Mouse (Mus musculus): ENCODE data around the gene Prkg1. TPM values are rescaled to one million over a fixed set of nuclear protein-coding genes. Genes with fewer than 3 reads are reported as not detected.
A peak's percentile ranks its signal among the peaks of the same experiment; 100 is the strongest.
"Not testable (repeated sequence)": the region's sequence is repeated elsewhere in the genome, so short reads cannot be mapped to it uniquely, and the experiment has no call there.

Prkg1 gene
- polyA plus RNA-seq, 1 experiment from 2014 or later = 0.83 TPM

GRCm38 (mm10) chr19:30553740-30554139 is 1211.1 kb downstream of the Prkg1 start:
- DNase-seq = no peak
- Histone ChIP-seq H3K36me3 (no peaks in the 10 kb centered on the region), H3K9ac (no peak overlapping the region), H3K27me3 (peaks cover 26% of the 10 kb centered on the region), H3K27ac (no peak overlapping the region), H3K4me1 (replicated peaks) (no peaks in the 10 kb centered on the region), H3K9me3 (replicated peaks) (no peaks in the 10 kb centered on the region), H3K4me2 (no peak overlapping the region), H3K4me3 (replicated peaks) (no peak overlapping the region)
- no peak for ATAC-seq (ENCODE audit: low read depth)
- WGBS (ENCODE audit: insufficient replicate concordance) = 16% methylated on average over 4 of the region's 4 CpGs

GRCm38 (mm10) chr19:30552260-30552659 is 1212.6 kb downstream of the Prkg1 start:
- H3K4me2 ChIP-seq = no peak overlapping the region

DNA sequence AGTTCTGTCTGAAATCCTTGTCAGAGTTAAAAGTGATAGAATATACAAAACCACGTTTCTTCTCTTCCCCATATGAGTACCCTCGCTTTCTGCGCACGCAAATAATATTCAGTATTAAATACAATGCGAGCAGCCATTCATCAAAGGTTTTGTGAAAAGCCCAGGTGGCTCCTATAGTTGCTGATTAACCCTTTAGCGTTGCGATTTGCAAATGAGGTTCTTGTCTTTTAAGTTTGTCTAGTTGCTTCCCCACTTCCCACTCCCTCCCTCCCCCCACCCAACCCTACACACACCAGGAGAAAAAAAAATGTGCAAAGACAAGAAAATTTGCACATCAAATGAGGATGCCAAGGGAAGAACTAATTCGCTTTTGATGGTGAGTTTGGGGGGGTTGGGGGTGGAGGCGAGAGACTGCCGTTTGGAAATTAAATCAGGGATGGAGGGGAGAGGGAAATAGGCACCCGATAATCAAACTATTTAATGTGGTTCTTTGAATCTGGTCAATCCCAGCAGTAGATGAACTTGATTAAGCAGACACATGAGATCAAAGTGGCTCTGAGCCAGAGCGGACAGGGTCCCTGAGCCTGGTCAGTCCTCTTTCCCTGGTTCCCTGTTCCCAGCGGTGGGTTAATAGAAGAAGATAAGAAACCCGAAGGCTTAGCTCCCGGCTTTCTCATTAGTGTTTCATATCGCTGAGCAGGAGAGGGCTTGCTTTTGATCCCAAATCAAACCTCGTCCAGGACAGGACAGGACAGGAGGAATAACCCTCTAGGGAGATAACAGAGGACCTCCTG is 1214.8 kb downstream of the Prkg1 start:
- Histone ChIP-seq H3K27ac (no peak overlapping the region), H3K4me2 (peak overlapping the region; percentile 49), H3K4me1 (replicated peaks) (no peaks in the 10 kb centered on the region), H3K27me3 (peaks cover 46% of the 10 kb centered on the region), H3K4me3 (replicated peaks) (peak overlapping the region; percentile 37; the same call in 1 of the 2 replicates), H3K9ac (no peak overlapping the region), H3K9me3 (replicated peaks) (no peaks in the 10 kb centered on the region), H3K36me3 (no peaks in the 10 kb centered on the region)
- WGBS (ENCODE audit: insufficient replicate concordance) = 4% methylated on average over 17 of the region's 17 CpGs
- ATAC-seq (ENCODE audit: low read depth) (no peak), DNase-seq (no peak)

More at GRCm38 (mm10) chr19:30552260-30552659, 1212.6 kb downstream of the Prkg1 start:
- ATAC-seq (ENCODE audit: low read depth) (no peak), DNase-seq (no peak)
- H3K27ac ChIP-seq = no peak overlapping the region
- H3K4me1 ChIP-seq (replicated peaks) = no peaks in the 10 kb centered on the region
- H3K27me3 ChIP-seq = peaks cover 41% of the 10 kb centered on the region
- no peaks in the 10 kb centered on the region for H3K36me3 ChIP-seq
- no peak overlapping the region for H3K9ac ChIP-seq
- WGBS (ENCODE audit: insufficient replicate concordance) = 39% methylated on average over 8 of the region's 8 CpGs
- H3K9me3 ChIP-seq (replicated peaks) = no peaks in the 10 kb centered on the region
- no peak overlapping the region for H3K4me3 ChIP-seq (replicated peaks)

DNA sequence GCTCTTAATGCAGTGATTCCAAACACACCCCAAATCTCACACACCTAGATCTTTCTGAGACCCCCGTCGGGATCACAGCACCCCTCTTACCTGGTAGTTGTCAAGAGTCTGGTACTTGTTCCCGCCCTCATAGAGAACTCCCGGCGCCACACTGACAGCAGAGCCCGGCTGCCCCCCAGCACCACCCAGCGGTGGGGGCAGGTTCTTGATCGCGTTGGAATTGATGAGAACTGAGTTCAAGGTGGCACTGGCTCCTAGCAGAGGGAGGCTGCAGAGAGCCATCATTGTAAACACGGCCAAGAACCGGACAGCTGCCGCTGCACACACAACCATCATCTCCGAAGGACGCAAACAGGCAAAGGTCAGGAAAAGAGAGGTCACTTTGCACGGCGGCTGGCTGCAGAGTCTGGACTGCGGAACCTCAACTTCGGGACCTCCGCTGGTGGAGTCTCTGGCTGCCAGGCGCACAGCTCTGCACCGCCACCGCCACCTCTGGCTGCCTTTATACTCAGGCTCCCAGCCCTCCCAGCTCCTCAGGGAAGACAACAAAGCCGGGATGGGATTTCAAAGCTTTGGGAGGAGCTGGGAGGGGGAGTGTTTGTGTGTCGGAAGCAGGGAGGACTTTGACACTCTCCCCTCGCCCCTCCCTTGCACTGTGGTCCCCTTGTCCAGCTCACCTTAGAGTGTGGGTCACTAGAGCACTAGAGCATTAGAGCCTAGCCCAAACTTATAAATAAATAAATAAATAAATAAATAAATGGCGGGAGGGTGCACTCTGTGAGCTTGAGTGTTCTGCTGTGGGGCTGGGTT is 1215.6 kb downstream of the Prkg1 start, which contains the start of gene Dkk1:
Gene Dkk1, minus strand, starts transcription at position 622 of the 810 bp plus-strand sequence.
- peak within 1 kb of the TSS; percentile 37 for H3K4me3 ChIP-seq (replicated peaks)
- H3K36me3 ChIP-seq = no peaks in the 10 kb centered on the region
- H3K27ac ChIP-seq = no peak within 1 kb of the TSS
- under 1% methylated on average over 26 of the region's 26 CpGs for WGBS (ENCODE audit: insufficient replicate concordance)
- DNase-seq (no peak), ATAC-seq (ENCODE audit: low read depth) (no peak)
- H3K9me3 ChIP-seq (replicated peaks) = no peaks in the 10 kb centered on the region
- peak within 1 kb of the TSS; percentile 49 for H3K4me2 ChIP-seq
- no peak within 1 kb of the TSS for H3K9ac ChIP-seq
- H3K4me1 ChIP-seq (replicated peaks) = no peaks in the 10 kb centered on the region
- H3K27me3 ChIP-seq = peaks cover 46% of the 10 kb centered on the region

- no peak overlapping the region for H3K27ac ChIP-seq
- H3K4me3 ChIP-seq (replicated peaks) = peak overlapping the region; percentile 37
- DNase-seq = no peak
- 2% methylated on average over 23 of the region's 23 CpGs for WGBS (ENCODE audit: insufficient replicate concordance)
- H3K9ac ChIP-seq = no peak overlapping the region
- peak overlapping the region; percentile 49 for H3K4me2 ChIP-seq
- H3K36me3 ChIP-seq = no peaks in the 10 kb centered on the region
- H3K4me1 ChIP-seq (replicated peaks) = no peaks in the 10 kb centered on the region
- ATAC-seq (ENCODE audit: low read depth) = no peak
- peaks cover 46% of the 10 kb centered on the region for H3K27me3 ChIP-seq
- no peaks in the 10 kb centered on the region for H3K9me3 ChIP-seq (replicated peaks)
Observed at GRCm38 (mm10) chr19:30548411-30549043, 1216.3 kb downstream of the Prkg1 start.

DNA sequence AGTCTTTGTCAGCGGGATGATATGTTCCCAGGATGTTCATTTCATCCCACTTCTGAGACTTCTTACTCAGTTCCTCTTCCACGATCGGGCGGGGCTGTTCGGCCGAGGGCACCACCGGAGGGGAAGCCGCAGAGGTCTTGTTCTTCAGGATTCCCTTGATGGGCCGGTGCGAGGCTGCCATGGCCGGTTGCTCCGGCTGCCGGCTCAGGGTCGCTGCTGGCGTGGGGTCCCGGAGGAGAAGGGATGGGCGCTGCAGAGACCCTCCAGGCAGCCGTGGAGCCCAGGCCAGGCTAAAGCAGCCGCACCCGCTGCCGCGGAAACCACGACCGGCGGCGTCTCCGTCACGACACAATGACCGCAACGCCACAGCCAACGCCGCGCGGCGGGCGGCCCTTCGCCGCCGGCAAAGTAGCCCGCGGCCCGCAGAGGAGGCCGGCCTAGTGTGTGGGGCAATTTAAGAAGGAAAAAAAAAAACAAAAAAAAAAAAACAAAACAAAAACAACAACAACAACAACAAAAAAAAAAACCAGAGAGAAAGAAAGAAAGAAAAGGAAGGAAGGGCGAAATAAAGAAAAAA is 1225.4 kb downstream of the Prkg1 start:
- not testable (repeated sequence) for ATAC-seq (ENCODE audit: low read depth); H3K36me3 ChIP-seq; H3K9me3 ChIP-seq (replicated peaks); H3K9ac ChIP-seq; H3K27ac ChIP-seq; DNase-seq; H3K4me1 ChIP-seq (replicated peaks)
- H3K4me2 ChIP-seq = peak overlapping the region; percentile 53
- 2% methylated on average over 44 of the region's 44 CpGs for WGBS (ENCODE audit: insufficient replicate concordance)
- H3K27me3 ChIP-seq = peaks cover 28% of the 10 kb centered on the region
- peak overlapping the region; percentile 36 for H3K4me3 ChIP-seq (replicated peaks)

DNA sequence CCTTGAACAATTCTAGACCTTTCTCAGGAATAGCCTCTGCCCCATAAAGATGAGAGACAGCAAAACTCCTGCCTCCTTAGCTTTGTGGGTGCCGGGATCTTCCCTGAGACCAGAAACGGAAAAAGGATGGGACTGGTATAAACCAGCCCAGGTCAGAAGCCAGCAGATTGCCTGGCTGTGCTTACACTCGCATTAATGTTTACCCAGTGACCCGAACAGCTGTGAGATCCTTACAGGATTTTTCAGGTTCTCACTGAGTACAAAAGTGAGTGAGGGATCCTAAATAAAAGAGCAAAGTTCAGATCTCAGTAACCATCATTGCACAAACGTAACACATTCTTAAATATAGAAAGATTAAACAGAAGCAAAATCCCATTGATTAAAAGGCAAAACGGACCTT is 1248.1 kb downstream of the Prkg1 start:
- ATAC-seq (ENCODE audit: low read depth) (no peak), DNase-seq (no peak)
- no peaks in the 10 kb centered on the region for H3K9me3 ChIP-seq (replicated peaks)
- no peaks in the 10 kb centered on the region for H3K36me3 ChIP-seq
- no peak overlapping the region for H3K27ac ChIP-seq
- WGBS (ENCODE audit: insufficient replicate concordance) = 50% methylated on average over 6 of the region's 6 CpGs
- H3K4me1 ChIP-seq (replicated peaks) = no peaks in the 10 kb centered on the region
- no peaks in the 10 kb centered on the region for H3K27me3 ChIP-seq
- no peak overlapping the region for H3K4me2 ChIP-seq
- no peak overlapping the region for H3K4me3 ChIP-seq (replicated peaks)
- no peak overlapping the region for H3K9ac ChIP-seq

Other genes with a start within 250 kb of the Prkg1 start
- 5.8 and 7.1 TPM in 2 replicates for gene A1cf, start 103.7 kb upstream of the Prkg1 start, polyA plus RNA-seq (2015; fragmentation: Nextera tagmentation; extraction: Ambion mirVana)

All from liver, embryonic 13.5 days (tissue).